Mouse (Mus musculus): ENCODE results near the gene Sfxn5. TPM values are rescaled to one million over a fixed set of nuclear protein-coding genes. Genes with fewer than 3 reads are reported as not detected.

The Sfxn5 gene
- polyA plus RNA-seq, 1 experiment from 2014 or later = 8.0 TPM

GRCm38 (mm10) chr6:85366387-85366786 lies 33.2 kb upstream of the Sfxn5 start:
- peak; percentile 28 for DNase-seq (ENCODE audit: low spot score)
- Histone ChIP-seq H3K4me2 (replicated peaks; ENCODE audit: low read depth, low read length) (no peak overlapping the region), H3K9ac (replicated peaks; ENCODE audit: low read depth) (no peak overlapping the region), H3K36me3 (ENCODE audit: insufficient read depth, low read length) (no peaks in the 10 kb centered on the region), H3K9me3 (ENCODE audit: low read length) (no peaks in the 10 kb centered on the region), H3K4me1 (ENCODE audit: insufficient read depth, low read depth, low read length) (peaks cover 15% of the 10 kb centered on the region), H3K27me3 (replicated peaks; ENCODE audit: insufficient read depth, low read length) (no peaks in the 10 kb centered on the region), H3K27ac (ENCODE audit: low read length) (no peak overlapping the region), H3K4me3 (ENCODE audit: low read depth, low read length) (no peak overlapping the region)
- no peak; the same call in 1 of the 2 replicates for ATAC-seq
- 25% methylated on average over 1 of the region's 1 CpGs for WGBS
- TF ChIP-seq CTCF (IDR thresholded peaks at IDR 0.05) (no peak), EP300 (IDR thresholded peaks at IDR 0.05) (no peak)

GRCm38 (mm10) chr6:85364439-85364838 lies 31.2 kb upstream of the Sfxn5 start:
- H3K9ac ChIP-seq (replicated peaks; ENCODE audit: low read depth) = no peak overlapping the region
- TF ChIP-seq EP300 (IDR thresholded peaks at IDR 0.05) (no peak), CTCF (IDR thresholded peaks at IDR 0.05) (no peak)
- H3K4me1 ChIP-seq (ENCODE audit: insufficient read depth, low read depth, low read length) = peaks cover 10% of the 10 kb centered on the region
- H3K4me3 ChIP-seq (ENCODE audit: low read depth, low read length) = no peak overlapping the region
- no peak overlapping the region for H3K27ac ChIP-seq (ENCODE audit: low read length)
- H3K4me2 ChIP-seq (replicated peaks; ENCODE audit: low read depth, low read length) = no peak overlapping the region
- H3K9me3 ChIP-seq (ENCODE audit: low read length) = no peaks in the 10 kb centered on the region
- H3K27me3 ChIP-seq (replicated peaks; ENCODE audit: insufficient read depth, low read length) = no peaks in the 10 kb centered on the region
- DNase-seq (ENCODE audit: low spot score) = no peak
- 63% methylated on average over 5 of the region's 5 CpGs for WGBS
- no peak for ATAC-seq
- H3K36me3 ChIP-seq (ENCODE audit: insufficient read depth, low read length) = no peaks in the 10 kb centered on the region

GRCm38 (mm10) chr6:85363906-85364260 lies 30.7 kb upstream of the Sfxn5 start:
- no peak for ATAC-seq
- Histone ChIP-seq H3K4me1 (ENCODE audit: insufficient read depth, low read depth, low read length) (peaks cover 8% of the 10 kb centered on the region), H3K27me3 (replicated peaks; ENCODE audit: insufficient read depth, low read length) (no peaks in the 10 kb centered on the region), H3K4me3 (ENCODE audit: low read depth, low read length) (no peak overlapping the region), H3K27ac (ENCODE audit: low read length) (no peak overlapping the region), H3K4me2 (replicated peaks; ENCODE audit: low read depth, low read length) (no peak overlapping the region), H3K9ac (replicated peaks; ENCODE audit: low read depth) (no peak overlapping the region), H3K36me3 (ENCODE audit: insufficient read depth, low read length) (no peaks in the 10 kb centered on the region), H3K9me3 (ENCODE audit: low read length) (no peaks in the 10 kb centered on the region)
- no peak for DNase-seq (ENCODE audit: low spot score)
- TF ChIP-seq CTCF (IDR thresholded peaks at IDR 0.05) (no peak), EP300 (IDR thresholded peaks at IDR 0.05) (no peak)
- 64% methylated on average over 4 of the region's 4 CpGs for WGBS

- Histone ChIP-seq H3K27me3 (replicated peaks; ENCODE audit: insufficient read depth, low read length) (no peaks in the 10 kb centered on the region), H3K4me2 (replicated peaks; ENCODE audit: low read depth, low read length) (no peak overlapping the region), H3K27ac (ENCODE audit: low read length) (no peak overlapping the region), H3K9me3 (ENCODE audit: low read length) (no peaks in the 10 kb centered on the region), H3K36me3 (ENCODE audit: insufficient read depth, low read length) (no peaks in the 10 kb centered on the region), H3K9ac (replicated peaks; ENCODE audit: low read depth) (no peak overlapping the region), H3K4me1 (ENCODE audit: insufficient read depth, low read depth, low read length) (peaks cover 3% of the 10 kb centered on the region; the same call in 1 of the 2 replicates), H3K4me3 (ENCODE audit: low read depth, low read length) (no peak overlapping the region)
- TF ChIP-seq CTCF (IDR thresholded peaks at IDR 0.05) (0 out of 2 replicates have a peak, but pooled peaks have one; percentile 26), EP300 (IDR thresholded peaks at IDR 0.05) (no peak)
- ATAC-seq (no peak), DNase-seq (ENCODE audit: low spot score) (no peak)
- 85% methylated on average over 5 of the region's 5 CpGs for WGBS
Measured at GRCm38 (mm10) chr6:85363231-85363905, 30.1 kb upstream of the Sfxn5 start.

- no peaks in the 10 kb centered on the region for H3K36me3 ChIP-seq (ENCODE audit: insufficient read depth, low read length)
- no peaks in the 10 kb centered on the region for H3K9me3 ChIP-seq (ENCODE audit: low read length)
- ATAC-seq = no peak
- DNase-seq (ENCODE audit: low spot score) = no peak
- peaks cover 5% of the 10 kb centered on the region; the same call in 1 of the 2 replicates for H3K4me1 ChIP-seq (ENCODE audit: insufficient read depth, low read depth, low read length)
- TF ChIP-seq CTCF (IDR thresholded peaks at IDR 0.05) = no peak
- TF ChIP-seq EP300 (IDR thresholded peaks at IDR 0.05) = no peak
- no peak overlapping the region for H3K4me3 ChIP-seq (ENCODE audit: low read depth, low read length)
- 67% methylated on average over 5 of the region's 5 CpGs for WGBS
- H3K9ac ChIP-seq (replicated peaks; ENCODE audit: low read depth) = no peak overlapping the region
- no peak overlapping the region for H3K4me2 ChIP-seq (replicated peaks; ENCODE audit: low read depth, low read length)
- H3K27ac ChIP-seq (ENCODE audit: low read length) = no peak overlapping the region
- H3K27me3 ChIP-seq (replicated peaks; ENCODE audit: insufficient read depth, low read length) = no peaks in the 10 kb centered on the region
Measured at GRCm38 (mm10) chr6:85362610-85363009, 29.4 kb upstream of the Sfxn5 start.

- WGBS = 79% methylated on average over 5 of the region's 5 CpGs
Measured at GRCm38 (mm10) chr6:85360311-85360710, 27.1 kb upstream of the Sfxn5 start.

More at GRCm38 (mm10) chr6:85360311-85360710, 27.1 kb upstream of the Sfxn5 start:
- Histone ChIP-seq H3K4me1 (ENCODE audit: insufficient read depth, low read depth, low read length) (0 out of 2 replicates have a peak, but pooled peaks cover 6% of the 10 kb centered on the region), H3K27ac (ENCODE audit: low read length) (no peak overlapping the region), H3K4me2 (replicated peaks; ENCODE audit: low read depth, low read length) (no peak overlapping the region), H3K4me3 (ENCODE audit: low read depth, low read length) (no peak overlapping the region), H3K9me3 (ENCODE audit: low read length) (no peaks in the 10 kb centered on the region), H3K36me3 (ENCODE audit: insufficient read depth, low read length) (no peaks in the 10 kb centered on the region), H3K9ac (replicated peaks; ENCODE audit: low read depth) (no peak overlapping the region), H3K27me3 (replicated peaks; ENCODE audit: insufficient read depth, low read length) (no peaks in the 10 kb centered on the region)
- no peak for ATAC-seq
- no peak for TF ChIP-seq CTCF (IDR thresholded peaks at IDR 0.05)
- no peak for TF ChIP-seq EP300 (IDR thresholded peaks at IDR 0.05)
- DNase-seq (ENCODE audit: low spot score) = no peak
